Mouse (Mus musculus) activated CD4-positive, CD25-positive, alpha-beta regulatory T cell (primary cell): ENCODE measurements around the gene Gm49318. TPM values are rescaled to one million over a fixed set of nuclear protein-coding genes. Genes with fewer than 3 reads are reported as not detected.

Experiments
- polyA plus RNA-seq, 2 experiments: library from polyadenylated mRNA; unstranded; fragments of 100-300 nt; shearing (Covaris generic); gene quantifications; one replicate each; pipeline ENCODE4 v1.2.1; 2017

Gene Gm49318
- not detected for polyA plus RNA-seq

DNA sequence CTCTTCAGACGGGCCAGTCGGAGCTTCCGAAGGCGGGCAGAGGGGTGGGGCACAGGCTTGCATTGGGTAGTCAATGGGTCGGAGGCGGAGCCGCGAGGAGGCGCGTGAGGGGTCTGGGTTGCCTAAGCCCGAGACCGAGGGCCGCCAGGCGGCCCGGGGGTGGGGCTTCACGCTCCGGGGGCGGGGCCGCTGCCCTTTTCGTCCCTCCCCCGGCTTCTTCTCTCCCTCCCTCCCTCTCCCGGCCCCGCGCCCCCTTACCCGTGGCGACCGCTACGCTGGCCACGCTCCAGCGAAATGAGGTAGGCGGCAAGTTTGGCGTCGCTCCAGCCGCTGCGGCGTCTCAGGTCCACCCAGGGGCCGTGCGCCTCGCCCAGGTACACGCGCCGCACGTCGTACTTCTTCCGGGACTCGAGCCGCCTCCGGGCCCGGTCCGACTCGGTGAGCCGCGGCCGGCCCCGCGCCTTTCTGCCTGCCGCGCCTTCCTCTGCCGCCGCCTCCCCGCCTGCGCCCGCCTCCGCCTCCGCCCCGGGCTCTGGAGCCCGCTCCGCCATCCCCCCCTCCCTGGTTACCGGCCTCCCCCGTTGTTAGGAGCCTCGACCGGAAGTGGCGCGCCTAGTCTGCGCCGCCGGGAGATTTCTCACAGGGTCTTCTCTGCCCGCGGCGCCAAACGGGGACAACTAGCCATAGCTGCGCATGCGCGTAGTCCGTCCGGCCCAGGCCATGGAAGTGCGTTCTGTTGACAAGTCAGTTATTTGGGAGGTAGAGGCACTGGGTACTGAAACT is at the start of gene Gm49318, which contains the start of gene Zfp653:
Gene Gm49318 (minus strand): TSS at position 469 of the 783 bp plus-strand sequence.
Gene Zfp653 (minus strand): TSS at position 586 of the 783 bp plus-strand sequence.

GRCm38 (mm10) chr9:22116740-22117426 is 45.8 kb upstream of the Gm49318 start, which contains the start of gene Elof1:
Gene Elof1, minus strand, starts transcription at chr9:22117172.

GRCm38 (mm10) chr9:22098993-22099696 is 28.1 kb upstream of the Gm49318 start, which contains the start of gene Cnn1:
Gene Cnn1, plus strand, starts transcription at chr9:22099216.

GRCm38 (mm10) chr9:22085022-22085834 is 14.2 kb upstream of the Gm49318 start, which contains the start of gene Ecsit:
Gene Ecsit, minus strand, starts transcription at chr9:22085438.

GRCm38 (mm10) chr9:22051958-22052254 is 19.2 kb downstream of the Gm49318 start, which contains the start of gene Elavl3:
Gene Elavl3, minus strand, starts transcription at chr9:22052023.

DNA sequence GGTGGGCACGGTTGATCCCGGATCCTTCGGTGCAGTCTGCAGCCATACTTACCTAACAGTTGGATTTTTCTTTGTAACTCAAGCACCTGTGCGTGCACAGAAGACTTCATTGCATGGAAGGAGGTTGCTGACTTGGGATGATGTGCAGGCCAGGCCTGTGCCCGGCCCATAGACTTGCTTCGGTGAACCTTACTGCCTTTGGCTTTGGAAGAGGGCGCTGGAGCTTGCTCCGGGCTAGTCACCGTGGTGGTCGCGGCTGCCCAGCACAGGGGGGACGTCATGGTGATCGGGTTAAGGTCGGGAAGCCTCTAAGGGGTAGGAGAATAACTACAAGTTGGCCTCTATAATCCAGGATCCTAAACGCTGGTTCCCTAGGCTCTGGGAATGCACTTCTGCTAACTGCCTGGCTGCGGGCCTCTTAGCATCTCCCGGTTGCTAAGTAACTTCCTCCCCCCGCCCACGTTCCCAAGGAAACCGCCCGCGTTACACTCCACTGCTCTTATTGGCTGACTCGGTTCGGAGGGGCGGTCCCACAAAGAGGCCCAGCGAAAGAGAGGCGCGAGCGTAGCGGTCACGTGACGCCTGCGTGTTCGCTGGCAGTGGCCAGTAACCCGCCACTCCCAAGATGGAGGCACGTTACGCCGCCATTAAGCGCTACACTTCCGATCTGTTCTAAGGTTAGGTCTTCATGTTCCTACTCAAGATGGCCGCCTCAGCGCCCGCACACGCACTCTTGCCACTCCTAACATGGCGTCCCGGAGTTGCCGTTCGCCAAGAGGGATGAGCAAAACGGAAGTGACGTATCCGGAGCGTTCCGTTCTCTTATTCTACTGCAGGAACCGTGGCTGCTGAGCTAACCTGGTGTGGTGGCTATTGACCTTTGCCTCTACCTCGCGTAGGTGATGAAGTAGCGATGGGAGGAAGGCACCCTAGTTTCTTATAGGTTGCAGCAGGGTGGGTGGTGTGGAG is 68.6 kb downstream of the Gm49318 start, which contains the start of the genes Ccdc151 and Prkcsh:
Gene Ccdc151 (minus strand): TSS at position 441 of the 969 bp plus-strand sequence.
Gene Prkcsh (plus strand): TSS at position 613 of the 969 bp plus-strand sequence.

GRCm38 (mm10) chr9:21989230-21990110 is 81.6 kb downstream of the Gm49318 start, which contains the start of gene Rgl3:
Gene Rgl3, minus strand, starts transcription at chr9:21989446.

Other genes starting within 250 kb of the Gm49318 start
- not detected for gene Angptl8, start 235.7 kb downstream of the Gm49318 start, polyA plus RNA-seq
- 1 to 10 TPM in 1 of 2 experiments, under 1 TPM in 1; 0.60 to 1.2 TPM for gene Dock6, start 218.6 kb downstream of the Gm49318 start, polyA plus RNA-seq
- gene Rab3d, start 153.1 kb downstream of the Gm49318 start, polyA plus RNA-seq, result 10 to 100 TPM in 1 of 2 experiments, 1 to 10 TPM in 1; 6.1 to 10.7 TPM
- under 1 TPM; 0.21 to 0.24 TPM for gene Ccdc159, start 143.8 kb downstream of the Gm49318 start, polyA plus RNA-seq
- gene Tmem205, start 143.7 kb downstream of the Gm49318 start, polyA plus RNA-seq, result 1 to 10 TPM; 1.7 to 4.5 TPM
- under 1 TPM; 0.09 to 0.27 TPM for gene Plppr2, start 134.2 kb downstream of the Gm49318 start, polyA plus RNA-seq
- gene Swsap1, start 115.5 kb downstream of the Gm49318 start, polyA plus RNA-seq, result 1 to 10 TPM; 7.7 to 9.4 TPM
- 1 to 10 TPM in 1 of 2 experiments, not detected in 1; 2.5 TPM for gene Epor, start 107.8 kb downstream of the Gm49318 start, polyA plus RNA-seq
- under 1 TPM in 1 of 2 experiments, not detected in 1; 0.11 TPM for gene Rgl3, start 81.8 kb downstream of the Gm49318 start, polyA plus RNA-seq
- under 1 TPM in 1 of 2 experiments, not detected in 1; 0.16 TPM for gene Ccdc151, start 68.6 kb downstream of the Gm49318 start, polyA plus RNA-seq
- 10 to 100 TPM; 75.9 to 94.6 TPM for gene Prkcsh, start 68.5 kb downstream of the Gm49318 start, polyA plus RNA-seq
- gene Elavl3, start 19.2 kb downstream of the Gm49318 start, polyA plus RNA-seq, result not detected
- gene Zfp653, start 117 bp upstream of the Gm49318 start, polyA plus RNA-seq, result 10 to 100 TPM; 16.4 to 20.2 TPM
- gene Ecsit, start 14.2 kb upstream of the Gm49318 start, polyA plus RNA-seq, result 10 to 100 TPM; 39.4 to 53.9 TPM
- under 1 TPM in 1 of 2 experiments, not detected in 1; 0.15 TPM for gene Cnn1, start 28.0 kb upstream of the Gm49318 start, polyA plus RNA-seq
- gene Elof1, start 45.9 kb upstream of the Gm49318 start, polyA plus RNA-seq, result 100 to 1,000 TPM in 1 of 2 experiments, 10 to 100 TPM in 1; 78.2 to 107 TPM
- gene Acp5, start 64.5 kb upstream of the Gm49318 start, polyA plus RNA-seq, result 100 to 1,000 TPM; 159 to 391 TPM
- gene Pigyl, start 85.6 kb upstream of the Gm49318 start, polyA plus RNA-seq, result 10 to 100 TPM; 42.8 to 60.2 TPM
- not detected for gene Zfp872, start 116.8 kb upstream of the Gm49318 start, polyA plus RNA-seq
- 10 to 100 TPM; 36.6 to 43.6 TPM for gene Zfp809, start 154.5 kb upstream of the Gm49318 start, polyA plus RNA-seq
- 1 to 10 TPM; 2.9 to 4.1 TPM for gene Zfp599, start 188.6 kb upstream of the Gm49318 start, polyA plus RNA-seq
- gene Zfp810, start 236.4 kb upstream of the Gm49318 start, polyA plus RNA-seq, result 10 to 100 TPM; 12.4 to 27.2 TPM